Mouse (Mus musculus): ENCODE measurements at regions not wholly inside any gene's neighbourhood (a gene's known extent, or its start where the extent isn't known, plus 50 kb on each side); places are given as distances from the start of the nearest gene placed in this dataset.

DNA sequence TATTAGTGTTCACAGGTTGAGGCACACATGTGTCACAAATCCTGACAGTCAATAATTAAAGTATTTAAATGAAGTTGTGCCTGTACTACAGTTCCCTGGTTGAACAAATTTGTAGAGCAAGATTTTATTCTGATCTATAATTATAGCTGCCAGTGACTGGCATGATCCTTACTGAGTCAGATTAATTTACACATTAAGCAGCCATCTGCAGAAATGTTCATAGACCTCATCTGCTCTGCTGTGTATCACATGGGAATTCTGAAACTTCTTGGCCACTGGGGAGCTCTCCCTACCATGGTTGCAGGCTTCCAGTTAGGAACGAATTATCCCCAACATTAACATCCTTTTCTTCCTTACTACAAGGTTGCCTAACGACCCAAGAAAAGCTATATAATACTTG lies 255.6 kb upstream of the Adgrl4 start:
- DNase-seq (ENCODE audit: low read depth, low spot score) = no peak

DNA sequence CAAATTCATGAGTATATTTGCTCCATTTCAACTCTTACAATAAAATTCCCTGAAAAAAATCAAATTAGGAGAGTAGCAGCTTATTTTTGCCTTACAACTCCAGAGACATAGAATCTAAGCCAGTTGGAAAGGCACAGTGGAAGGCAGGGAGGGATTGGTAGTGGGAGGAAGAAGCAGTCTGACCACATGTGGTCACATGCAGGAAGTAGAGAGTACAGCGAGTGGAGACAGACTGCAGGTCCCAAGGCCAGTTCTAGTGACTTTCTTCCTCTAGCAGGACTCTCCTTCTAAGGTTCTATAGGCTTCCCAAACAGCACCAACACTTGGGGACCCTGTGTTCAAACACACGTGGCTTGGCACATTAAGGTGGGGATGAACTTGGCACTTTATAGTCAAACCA lies 245.6 kb upstream of the Adgrl4 start:
- DNase-seq (ENCODE audit: low read depth, low spot score) = no peak

DNA sequence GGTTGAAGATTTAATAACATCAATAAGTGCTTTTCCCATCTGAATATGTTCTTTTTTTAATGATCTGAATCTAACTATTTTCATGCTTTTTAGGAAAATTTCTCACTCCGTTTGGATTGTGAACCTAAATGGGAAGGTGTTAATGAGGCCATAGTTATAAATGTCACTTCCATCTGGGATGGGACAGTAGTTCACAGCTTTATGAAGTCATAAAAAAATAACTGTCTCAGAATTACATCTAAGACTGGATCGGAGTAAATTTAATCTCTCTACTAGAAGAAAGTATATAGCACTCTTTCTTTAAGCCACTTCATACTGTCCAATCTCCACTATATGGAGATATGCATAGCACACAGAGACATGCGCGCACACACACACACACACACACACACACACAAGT lies 226.7 kb upstream of the Adgrl4 start:
- no peak for DNase-seq (ENCODE audit: low read depth, low spot score)

DNA sequence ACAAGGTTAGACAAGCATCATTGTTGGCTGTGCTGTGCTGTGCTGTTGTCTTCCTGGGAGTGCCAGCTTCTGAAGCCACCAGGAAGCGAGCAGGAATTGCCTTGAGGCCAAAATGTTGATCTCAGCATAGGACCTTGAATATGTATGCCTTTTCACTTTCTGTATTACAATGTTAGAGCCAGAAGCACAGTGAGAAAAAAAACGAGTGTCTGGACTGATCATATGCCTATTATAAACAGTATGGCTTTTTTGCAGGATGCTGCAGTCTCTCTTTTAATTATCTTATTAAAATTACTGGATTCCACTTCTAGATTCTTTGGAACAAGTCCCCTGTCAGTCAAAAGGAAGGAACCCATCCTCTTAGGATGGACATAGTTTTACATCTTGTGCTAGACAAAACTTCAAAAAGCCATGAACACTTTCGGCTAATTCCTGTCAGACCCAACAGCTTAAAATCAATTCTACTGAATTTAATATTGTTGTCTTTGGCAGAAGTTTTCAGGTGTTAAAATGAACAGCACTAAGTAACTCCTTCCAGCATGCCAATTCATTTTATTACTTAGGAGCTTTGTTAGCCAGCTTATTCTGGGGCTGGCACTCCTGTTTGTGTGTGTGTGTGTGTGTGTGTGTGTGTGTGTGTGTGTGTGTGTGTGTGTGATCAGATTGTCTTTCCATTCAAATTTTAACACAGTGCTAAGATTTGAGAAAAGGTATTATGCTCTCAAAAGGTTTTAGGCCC lies 220.8 kb upstream of the Adgrl4 start:
- DNase-seq (ENCODE audit: low read depth, low spot score) = no peak

DNA sequence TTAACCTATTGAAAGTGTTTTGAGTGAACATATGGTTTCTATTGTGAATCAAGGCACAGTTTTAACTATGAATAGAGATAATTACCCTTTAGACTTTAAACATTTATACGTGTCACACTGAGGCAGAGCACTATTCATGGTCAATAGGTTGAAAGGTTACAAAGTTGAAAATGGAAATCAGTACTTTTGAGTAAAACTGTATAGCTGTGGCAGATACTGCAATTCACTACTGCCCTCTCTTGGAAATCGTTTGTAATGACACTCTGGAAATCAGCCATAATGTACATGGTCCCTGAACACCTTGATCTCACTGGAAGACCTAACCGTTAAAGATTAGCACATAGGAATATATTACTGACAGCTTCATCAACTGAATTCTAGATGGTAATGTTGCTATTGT lies 215.3 kb upstream of the Adgrl4 start:
- peak; percentile 74 for DNase-seq (ENCODE audit: low read depth, low spot score)

DNA sequence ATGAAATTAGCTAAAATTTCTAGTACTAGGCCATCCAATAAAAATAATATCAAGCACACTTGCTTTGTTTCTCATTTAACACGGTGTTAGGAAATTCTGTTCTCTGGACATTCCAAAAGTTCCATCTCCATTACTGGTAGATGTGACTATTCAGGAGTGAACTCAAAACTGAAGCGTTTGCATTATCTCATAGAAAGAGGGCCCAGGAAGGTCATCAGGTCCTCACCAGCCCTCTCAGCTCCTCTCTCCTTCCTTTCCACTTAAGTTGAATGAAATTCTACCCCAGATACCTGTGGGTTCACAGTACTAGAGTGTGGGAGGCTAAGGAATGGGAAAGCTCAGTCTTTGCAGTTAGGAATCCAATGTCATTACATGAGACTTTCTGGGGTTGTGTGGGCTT lies 185.2 kb upstream of the Adgrl4 start:
- peak; percentile 11 for DNase-seq (ENCODE audit: low read depth, low spot score)

DNA sequence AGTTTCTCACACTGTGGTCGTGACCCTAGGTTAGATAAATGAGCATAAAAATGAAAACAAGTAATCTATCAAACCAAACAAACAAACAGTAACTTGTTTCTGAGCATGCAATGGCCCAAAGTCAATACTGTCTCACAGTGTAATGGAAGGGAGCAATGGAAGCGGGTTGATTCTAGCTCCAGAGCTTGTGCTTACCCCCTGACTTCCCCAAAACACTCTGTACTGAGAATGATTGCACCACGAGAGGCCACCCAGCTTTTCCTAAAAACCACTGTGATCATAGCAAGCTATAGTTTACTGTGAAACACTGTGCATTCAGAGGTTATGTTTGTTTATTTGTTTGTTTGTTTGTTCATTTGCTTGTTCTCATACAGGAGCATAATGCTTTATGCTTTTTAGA lies 174.9 kb upstream of the Adgrl4 start:
- no peak for DNase-seq (ENCODE audit: low read depth, low spot score)

DNA sequence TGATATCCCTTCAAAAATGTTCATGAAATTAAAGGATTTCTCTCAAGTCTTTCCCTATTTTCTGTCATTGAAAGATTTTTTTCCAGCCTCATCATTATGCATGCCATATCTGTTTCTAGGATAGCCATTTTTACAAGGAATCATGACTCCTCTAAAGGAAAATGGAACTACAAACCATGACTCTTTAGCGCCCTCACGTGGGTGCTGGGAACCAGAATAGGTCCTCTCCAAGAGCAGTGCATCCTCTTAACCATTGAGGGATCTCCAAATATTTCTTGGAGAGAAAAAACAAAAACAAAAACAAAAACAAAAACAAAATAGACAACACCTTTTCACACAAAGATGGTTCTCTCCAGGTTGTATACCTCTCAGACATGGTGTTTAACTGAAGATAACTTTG lies 172.0 kb upstream of the Adgrl4 start:
- DNase-seq (ENCODE audit: low read depth, low spot score) = peak; percentile 59

DNA sequence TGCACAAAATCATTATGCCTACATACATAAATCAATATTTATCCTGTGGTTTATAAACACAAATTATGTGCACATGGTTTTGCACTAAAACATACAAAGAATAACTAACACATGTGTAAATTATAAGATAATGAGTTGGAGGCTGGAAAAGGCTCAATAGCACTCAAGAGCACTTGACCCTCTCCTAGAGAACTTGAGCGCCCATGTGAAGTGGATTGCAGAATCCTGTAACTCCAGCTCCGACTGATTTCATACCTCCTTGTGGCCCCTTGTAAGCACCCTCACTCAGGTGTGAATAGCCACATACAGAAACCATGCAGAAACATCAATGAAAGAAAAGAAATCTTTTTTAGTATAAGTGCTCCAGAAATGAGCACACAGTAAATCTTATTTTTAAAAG lies 168.2 kb upstream of the Adgrl4 start:
- no peak for DNase-seq (ENCODE audit: low read depth, low spot score)

DNA sequence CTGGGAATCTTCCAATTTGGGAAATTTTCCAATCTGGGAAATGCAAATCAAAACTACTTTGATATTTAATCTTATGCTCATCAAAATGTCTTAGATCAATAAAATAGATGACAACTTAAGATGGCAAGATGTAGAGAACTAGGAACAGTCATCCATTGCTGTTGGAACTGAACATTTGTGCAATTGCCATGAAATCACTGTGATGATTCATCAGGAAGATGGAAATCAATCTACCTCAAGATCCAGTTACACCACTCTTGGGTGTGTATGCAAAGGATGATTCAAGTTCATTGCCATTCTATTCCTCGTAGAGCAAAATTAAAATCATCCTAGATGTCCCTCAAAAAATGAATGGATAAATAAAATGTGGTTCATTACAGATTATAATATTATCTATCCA lies 153.9 kb upstream of the Adgrl4 start:
- peak; percentile 65 for DNase-seq (ENCODE audit: low read depth, low spot score)

DNA sequence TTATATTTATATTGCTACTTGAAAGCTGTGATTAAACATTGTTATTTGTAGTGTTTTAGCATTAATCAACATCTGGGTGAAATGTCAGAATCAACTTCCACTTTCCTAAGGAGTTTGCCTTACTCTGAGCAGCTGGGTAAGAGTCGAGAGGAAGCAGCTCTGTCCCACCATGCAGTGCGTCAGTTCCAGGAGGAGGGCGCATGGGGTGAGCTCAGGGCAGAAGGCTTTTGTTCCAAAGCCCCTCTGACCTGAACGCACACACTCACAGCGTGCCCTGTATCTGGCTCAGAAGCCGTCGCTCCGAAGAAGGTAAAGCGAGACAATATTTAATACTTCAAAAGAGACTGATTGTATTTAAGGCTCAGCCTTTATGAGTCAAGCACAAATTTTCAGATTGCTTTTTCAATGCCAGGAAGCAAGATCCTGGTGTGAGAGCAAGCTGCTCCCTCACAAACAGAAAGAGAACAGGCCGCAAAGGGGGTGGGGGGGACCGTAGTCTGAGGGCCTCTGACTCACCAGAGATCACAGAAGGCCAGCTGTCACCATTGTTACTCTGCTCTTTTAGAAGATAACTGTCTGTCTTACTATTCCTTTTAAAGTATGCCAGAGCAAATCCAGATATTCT lies 143.6 kb upstream of the Adgrl4 start:
- no peak for DNase-seq (ENCODE audit: low read depth, low spot score)

DNA sequence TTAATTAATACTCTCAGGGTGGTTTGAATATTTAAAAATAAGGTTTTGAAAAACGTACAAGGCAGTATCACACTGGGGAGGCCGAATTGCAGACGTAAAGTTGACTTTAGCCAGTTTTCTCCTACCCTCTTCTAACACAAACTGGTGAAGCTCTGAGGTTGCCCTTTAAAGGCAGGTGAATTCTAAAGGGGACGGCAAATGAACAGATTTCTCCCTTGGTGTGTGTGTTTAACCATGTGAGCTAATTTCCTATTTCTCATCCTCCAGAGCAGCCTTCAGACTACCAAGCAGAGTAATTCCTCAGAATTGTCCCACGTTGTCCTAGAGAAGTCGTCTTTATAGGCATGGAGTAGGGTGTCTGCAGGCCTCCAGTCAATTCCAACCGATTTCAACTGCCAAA lies 143.1 kb upstream of the Adgrl4 start:
- DNase-seq (ENCODE audit: low read depth, low spot score) = no peak

DNA sequence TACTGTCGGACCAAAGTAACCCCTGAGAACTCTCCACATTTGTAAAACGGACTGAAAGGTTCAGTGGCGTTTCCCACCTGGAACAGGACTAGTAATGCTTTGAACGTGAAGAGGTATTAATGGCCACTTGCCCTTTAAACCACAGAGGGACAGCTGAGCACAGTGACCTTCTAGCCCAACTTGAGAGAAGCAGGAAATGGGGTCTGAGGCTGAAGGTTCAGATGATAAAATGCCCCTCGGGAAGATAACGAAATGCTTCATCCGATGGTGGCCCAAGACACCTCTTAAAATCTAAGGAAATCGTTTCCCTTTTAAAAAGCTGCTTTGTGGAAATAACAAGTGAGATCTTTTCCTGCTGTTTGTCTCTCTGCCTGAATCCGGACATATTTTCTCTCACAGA lies 142.7 kb upstream of the Adgrl4 start:
- no peak for DNase-seq (ENCODE audit: low read depth, low spot score)

DNA sequence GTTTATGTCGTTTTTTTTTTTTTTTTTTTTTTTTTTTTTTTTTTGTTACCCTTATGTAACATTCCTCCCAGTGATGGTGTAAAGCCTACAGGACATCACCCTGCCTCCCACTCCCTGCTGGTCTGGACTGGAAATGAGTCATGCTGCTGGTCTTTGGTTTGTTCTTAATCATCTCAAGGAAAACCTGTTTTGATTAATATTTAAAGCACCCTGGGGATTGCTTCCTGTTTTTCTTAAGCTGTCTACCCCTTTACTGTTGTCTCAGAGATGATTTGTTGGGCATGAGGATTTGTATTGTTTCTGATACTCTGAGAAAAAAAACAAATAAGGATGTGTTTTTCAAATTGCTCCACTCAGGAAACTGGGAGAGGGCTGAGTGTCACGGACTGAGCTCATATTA lies 139.4 kb upstream of the Adgrl4 start:
- peak; percentile 89 for DNase-seq (ENCODE audit: low read depth, low spot score)

DNA sequence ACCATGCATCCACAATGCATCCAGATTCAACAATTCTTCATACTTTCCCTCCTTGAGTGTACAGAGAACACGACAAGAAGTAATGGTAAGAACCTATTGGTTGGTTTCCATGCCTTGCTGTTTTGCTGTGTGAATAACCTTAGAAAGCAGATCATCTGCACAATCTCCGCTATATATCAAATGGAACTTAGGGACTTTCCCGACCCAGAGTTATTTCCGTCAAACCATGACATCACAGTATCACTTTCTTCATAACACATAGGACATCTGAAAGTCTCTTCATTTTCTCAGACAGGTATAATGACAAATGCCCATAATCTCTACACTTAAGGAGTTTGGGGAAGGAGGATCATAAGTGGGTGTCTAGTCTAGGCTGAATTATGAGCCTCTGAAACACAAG lies 132.3 kb upstream of the Adgrl4 start:
- no peak for DNase-seq (ENCODE audit: low read depth, low spot score)

DNA sequence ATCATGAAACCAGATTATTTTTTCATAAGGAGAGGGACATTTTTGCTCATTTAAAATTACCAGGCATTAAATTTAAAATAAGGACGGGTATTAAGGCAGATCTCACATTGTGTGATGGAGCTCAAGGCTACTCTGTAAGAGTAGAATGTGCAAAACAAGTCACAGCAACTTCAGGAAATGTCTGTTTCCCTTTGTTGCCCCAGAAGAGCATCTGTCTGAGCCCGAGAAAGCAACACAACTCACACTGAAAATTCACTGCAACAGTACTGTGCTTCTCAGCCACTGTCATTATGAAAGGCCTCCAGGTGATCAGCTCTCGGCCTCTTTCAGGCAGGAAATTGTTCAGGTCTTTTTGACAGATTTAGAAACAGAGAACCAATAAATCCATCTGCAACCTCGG lies 129.7 kb upstream of the Adgrl4 start:
- no peak for DNase-seq (ENCODE audit: low read depth, low spot score)

DNA sequence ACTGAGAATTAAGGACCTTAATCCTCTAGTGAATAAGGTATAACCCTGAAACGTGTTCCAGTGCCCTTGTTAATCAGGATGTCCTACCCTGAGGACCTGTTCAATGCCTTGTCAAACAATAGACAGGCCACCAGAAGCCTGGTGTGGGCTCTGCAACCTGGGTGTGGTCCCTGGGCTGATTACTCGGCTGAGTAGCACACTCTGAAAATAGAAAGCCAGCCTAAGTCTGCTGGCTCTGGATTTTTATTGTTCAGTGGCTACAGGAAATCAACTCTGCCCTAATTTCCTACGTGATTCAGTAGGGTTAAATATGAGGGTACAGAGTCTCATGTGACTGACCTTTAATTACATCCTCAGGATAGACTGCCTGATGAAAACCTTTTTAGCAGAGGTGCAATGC lies 113.9 kb upstream of the Adgrl4 start:
- peak; percentile 51 for DNase-seq (ENCODE audit: low read depth, low spot score)

DNA sequence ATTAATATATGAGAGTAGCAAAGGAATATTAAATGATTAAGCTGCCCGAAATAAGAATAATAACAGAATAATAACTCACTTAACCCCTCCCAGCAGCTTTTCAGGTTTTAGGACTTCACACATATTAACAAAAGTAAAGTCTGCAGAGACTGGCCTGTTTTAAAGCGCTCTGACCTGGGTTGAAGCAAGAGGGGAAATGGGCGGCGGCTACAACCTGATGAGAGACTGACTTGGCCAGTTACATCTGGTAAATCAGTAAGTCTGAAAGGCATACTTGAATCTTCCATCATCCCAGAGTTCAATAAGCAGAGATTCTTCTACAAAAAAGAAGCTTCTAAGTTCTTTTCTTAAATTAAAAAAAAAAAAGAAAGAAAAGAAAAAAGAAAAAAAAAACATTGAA lies 107.9 kb upstream of the Adgrl4 start:
- no peak for DNase-seq (ENCODE audit: low read depth, low spot score)

DNA sequence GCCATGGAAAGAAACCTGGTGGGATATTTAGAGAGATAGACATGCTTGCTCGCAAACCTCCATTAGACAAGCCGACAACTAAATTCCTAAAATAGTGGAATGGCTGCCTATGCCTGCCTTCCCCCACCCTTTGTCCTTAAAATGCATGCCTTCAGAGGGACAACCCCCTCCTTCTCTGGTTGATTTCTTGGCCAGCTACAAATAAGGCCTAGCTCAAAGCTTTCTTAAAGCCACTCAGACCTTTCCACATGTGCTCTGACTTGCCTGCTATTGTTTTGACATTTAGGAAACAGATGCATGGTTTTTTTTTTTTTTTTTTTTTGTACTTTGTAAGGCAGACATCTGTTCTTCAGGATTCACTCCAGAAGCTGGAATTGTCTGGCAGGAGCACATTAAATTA lies 105.8 kb upstream of the Adgrl4 start:
- DNase-seq (ENCODE audit: low read depth, low spot score) = no peak

DNA sequence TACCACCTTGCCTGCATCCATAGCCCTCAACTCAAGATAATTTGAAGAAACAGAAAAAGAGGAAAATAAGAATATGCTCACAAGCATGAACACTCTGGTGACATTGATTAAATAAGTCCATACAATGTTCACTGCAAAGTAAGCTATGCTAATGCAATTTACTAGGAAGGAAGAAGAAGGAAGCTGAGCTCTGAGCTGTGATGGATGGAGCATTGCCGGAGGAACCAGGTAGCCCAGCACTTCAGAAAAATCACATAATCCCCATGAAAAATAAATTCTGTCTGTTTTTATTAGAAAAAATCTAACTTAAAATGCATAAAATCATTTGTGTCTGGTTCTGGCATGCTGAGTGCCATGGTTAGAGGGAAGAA lies 105.4 kb upstream of the Adgrl4 start:
- DNase-seq (ENCODE audit: low read depth, low spot score) = no peak

DNA sequence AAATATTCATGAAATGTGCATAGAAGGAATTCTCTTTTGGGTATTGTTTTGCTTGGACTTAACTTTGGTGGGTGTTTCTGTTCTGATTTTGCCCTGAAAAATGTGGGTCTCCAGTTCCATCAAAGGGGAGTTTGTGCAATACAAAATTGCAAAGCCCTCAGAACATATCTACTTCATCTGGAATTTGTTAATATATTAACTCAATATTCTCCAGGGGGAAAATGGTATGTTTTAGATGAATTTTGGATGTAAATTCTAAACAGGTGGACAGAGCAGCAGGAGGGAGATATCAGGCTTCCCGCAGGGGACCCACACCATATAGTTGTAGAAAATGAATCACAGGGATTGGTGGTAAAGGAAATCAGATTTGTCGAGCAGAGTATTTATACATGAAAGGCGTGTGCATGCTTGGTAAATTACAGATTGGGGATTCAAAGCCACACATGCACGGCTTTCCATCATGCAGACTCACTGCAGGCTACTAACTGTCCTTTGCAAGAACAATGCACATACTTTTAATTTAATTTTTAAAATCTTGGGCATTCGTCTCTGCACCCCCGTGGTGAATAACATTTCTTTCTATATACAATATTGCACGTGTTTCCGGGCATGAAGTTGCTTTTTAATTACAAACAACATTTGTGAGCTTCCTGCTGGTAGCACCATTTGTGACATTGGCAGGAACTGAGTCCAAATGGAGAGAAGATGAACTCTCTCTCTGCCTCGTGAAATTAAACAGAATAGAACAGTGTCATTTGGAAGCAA lies 104.8 kb upstream of the Adgrl4 start:
- no peak for DNase-seq (ENCODE audit: low read depth, low spot score)

DNA sequence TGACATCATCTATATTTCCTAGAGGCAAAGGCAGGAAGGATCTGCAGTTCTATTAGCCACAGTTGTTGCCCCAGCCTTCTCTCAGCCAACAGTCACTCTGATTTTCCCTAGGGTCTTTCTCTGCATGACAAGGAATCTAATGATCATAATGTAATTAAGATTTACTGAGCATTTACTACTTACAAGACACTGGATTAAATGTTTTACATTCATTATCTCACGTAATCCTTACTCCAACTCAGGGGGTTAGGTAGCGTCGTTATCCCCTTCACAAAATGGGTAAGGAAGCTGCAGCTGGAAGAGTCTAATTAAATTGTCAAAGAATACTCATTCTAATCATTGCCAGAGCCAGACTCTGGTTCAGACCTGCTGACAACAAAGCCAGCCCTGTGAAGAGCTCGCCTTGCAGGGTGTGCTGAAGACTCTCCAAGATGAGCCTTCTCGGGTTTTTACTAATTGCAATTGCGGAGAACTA lies 103.8 kb upstream of the Adgrl4 start:
- DNase-seq (ENCODE audit: low read depth, low spot score) = no peak
